26 mouse cellular contexts compared by ENCODE assay signal in the genomic region with DNA sequence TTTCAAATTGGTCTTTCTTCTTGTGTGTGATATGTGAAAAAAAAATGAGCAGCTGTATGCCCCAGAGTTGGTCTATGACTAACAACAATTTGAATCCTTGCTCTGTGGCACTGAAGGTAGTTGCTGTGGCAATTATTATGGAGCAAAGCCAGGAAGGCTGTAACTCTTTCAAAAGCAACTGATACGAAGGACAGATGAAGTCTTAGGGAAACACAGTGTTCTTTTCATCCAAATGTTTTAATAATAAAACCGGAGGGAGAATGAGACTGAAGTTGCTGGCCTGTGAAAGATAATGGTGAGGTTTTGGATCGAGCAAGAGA.
DNase-seq lines count a peak whose midpoint lies in the region; ATAC-seq lines count a peak whose summit lies in the region.
"Had no signal": no experiment of that assay in that cellular context is flagged by ENCODE, and none has a peak within 500 bp of the region (broad histone marks: within the 10 kb centered on the region; RNA-seq: fewer than 3 reads in every experiment).

No protein-coding gene starts in this region.

- no peak overlapping the region for H3K9ac ChIP-seq in forebrain, embryonic 14.5 days (ENCODE audit: low read length)
- no peak overlapping the region for H3K9ac ChIP-seq in forebrain, embryonic 15.5 days (replicated peaks)
- no peak overlapping the region for H3K9ac ChIP-seq in neural tube, embryonic 13.5 days
- H3K9ac ChIP-seq in neural tube, embryonic 15.5 days (replicated peaks): no peak overlapping the region
- no peak overlapping the region for H3K9ac ChIP-seq in hindbrain, embryonic 14.5 days
- H3K9ac ChIP-seq: embryonic facial prominence, embryonic 12.5 days; heart, embryonic 15.5 days; hindbrain, embryonic 13.5 days; limb, embryonic 15.5 days; liver, embryonic 15.5 days; midbrain, embryonic 13.5 days; stomach, embryonic 15.5 days had no signal

- no peak overlapping the region for H3K4me3 ChIP-seq in forebrain, embryonic 14.5 days (ENCODE audit: low read depth, low read length)
- no peak overlapping the region for H3K4me3 ChIP-seq in forebrain, embryonic 15.5 days
- H3K4me3 ChIP-seq in neural tube, embryonic 13.5 days: no peak overlapping the region
- H3K4me3 ChIP-seq in neural tube, embryonic 15.5 days (replicated peaks): no peak overlapping the region
- H3K4me3 ChIP-seq in hindbrain, embryonic 14.5 days (replicated peaks; ENCODE audit: low read length): no peak overlapping the region
- H3K4me3 ChIP-seq: embryonic facial prominence, embryonic 12.5 days; heart, embryonic 15.5 days; hindbrain, embryonic 13.5 days; limb, embryonic 15.5 days; liver, embryonic 15.5 days; midbrain, embryonic 13.5 days; stomach, embryonic 15.5 days had no signal

- peak; percentile 22 for DNase-seq in forebrain, embryonic 14.5 days (ENCODE audit: low spot score)
- DNase-seq in adrenal gland, postnatal 36 days: peak; percentile 24 to 66
- peak; percentile 45 for DNase-seq in lung, postnatal 36 days
- no peak for DNase-seq in right cerebral cortex, postnatal 10 days (ENCODE audit: low spot score in 2 of 2)
- no peak for DNase-seq in hindbrain, embryonic 14.5 days (ENCODE audit: low spot score)
- DNase-seq: cerebellum, adult 2 months; cerebellum, postnatal 25 days; gastrocnemius, postnatal 36 days; heart, postnatal 36 days; kidney, adult 18-20 months; left cerebral cortex, postnatal 4 days; right cerebral cortex, postnatal 4 days; thymus, adult 2 months; thymus, postnatal 4 days had no signal

- H3K27me3 ChIP-seq in forebrain, embryonic 14.5 days (replicated peaks; ENCODE audit: control insufficient read depth, insufficient read depth, low read length): no peaks in the 10 kb centered on the region
- no peaks in the 10 kb centered on the region for H3K27me3 ChIP-seq in forebrain, embryonic 15.5 days
- no peaks in the 10 kb centered on the region for H3K27me3 ChIP-seq in neural tube, embryonic 13.5 days
- H3K27me3 ChIP-seq in neural tube, embryonic 15.5 days (replicated peaks): no peaks in the 10 kb centered on the region
- no peaks in the 10 kb centered on the region for H3K27me3 ChIP-seq in hindbrain, embryonic 14.5 days (ENCODE audit: control insufficient read depth, insufficient read depth, low read length)
- H3K27me3 ChIP-seq: embryonic facial prominence, embryonic 12.5 days; heart, embryonic 15.5 days; hindbrain, embryonic 13.5 days; limb, embryonic 15.5 days; liver, embryonic 15.5 days; midbrain, embryonic 13.5 days; stomach, embryonic 15.5 days had no signal

- peaks cover 4% of the 10 kb centered on the region; the same call in 1 of the 2 replicates for H3K4me1 ChIP-seq in forebrain, embryonic 14.5 days (ENCODE audit: control insufficient read depth, insufficient read depth, low read length)
- H3K4me1 ChIP-seq in forebrain, embryonic 15.5 days: peaks cover 17% of the 10 kb centered on the region
- peaks cover 17% of the 10 kb centered on the region for H3K4me1 ChIP-seq in neural tube, embryonic 13.5 days (replicated peaks)
- H3K4me1 ChIP-seq in neural tube, embryonic 15.5 days: peaks cover 5% of the 10 kb centered on the region
- H3K4me1 ChIP-seq in hindbrain, embryonic 14.5 days (replicated peaks; ENCODE audit: control insufficient read depth, insufficient read depth, low read length): 0 out of 2 replicates have a peak, but pooled peaks cover 3% of the 10 kb centered on the region
- H3K4me1 ChIP-seq: embryonic facial prominence, embryonic 12.5 days; heart, embryonic 15.5 days; limb, embryonic 15.5 days; liver, embryonic 15.5 days; stomach, embryonic 15.5 days had no signal

- no peaks in the 10 kb centered on the region for H3K36me3 ChIP-seq in forebrain, embryonic 14.5 days (ENCODE audit: control insufficient read depth, insufficient read depth, low read length)
- no peaks in the 10 kb centered on the region for H3K36me3 ChIP-seq in forebrain, embryonic 15.5 days
- no peaks in the 10 kb centered on the region for H3K36me3 ChIP-seq in neural tube, embryonic 13.5 days
- H3K36me3 ChIP-seq in neural tube, embryonic 15.5 days: no peaks in the 10 kb centered on the region
- H3K36me3 ChIP-seq in hindbrain, embryonic 14.5 days (replicated peaks; ENCODE audit: control insufficient read depth, insufficient read depth): no peaks in the 10 kb centered on the region
- H3K36me3 ChIP-seq: embryonic facial prominence, embryonic 12.5 days; heart, embryonic 15.5 days; hindbrain, embryonic 13.5 days; limb, embryonic 15.5 days; liver, embryonic 15.5 days; midbrain, embryonic 13.5 days; stomach, embryonic 15.5 days had no signal

- H3K9me3 ChIP-seq in forebrain, embryonic 14.5 days (replicated peaks; ENCODE audit: control insufficient read depth, low read length): no peaks in the 10 kb centered on the region
- no peaks in the 10 kb centered on the region for H3K9me3 ChIP-seq in forebrain, embryonic 15.5 days
- H3K9me3 ChIP-seq in neural tube, embryonic 13.5 days: no peaks in the 10 kb centered on the region
- no peaks in the 10 kb centered on the region for H3K9me3 ChIP-seq in neural tube, embryonic 15.5 days (replicated peaks)
- H3K9me3 ChIP-seq in hindbrain, embryonic 14.5 days (ENCODE audit: control insufficient read depth, low read length): no peaks in the 10 kb centered on the region
- H3K9me3 ChIP-seq: embryonic facial prominence, embryonic 12.5 days; heart, embryonic 15.5 days; hindbrain, embryonic 13.5 days; limb, embryonic 15.5 days; liver, embryonic 15.5 days; midbrain, embryonic 13.5 days; stomach, embryonic 15.5 days had no signal

- H3K27ac ChIP-seq in forebrain, embryonic 14.5 days (ENCODE audit: low read depth, low read length): no peak overlapping the region
- no peak overlapping the region; the same call in 1 of the 2 replicates for H3K27ac ChIP-seq in forebrain, embryonic 15.5 days (replicated peaks)
- peak overlapping the region; percentile 49; the same call in 1 of the 2 replicates for H3K27ac ChIP-seq in neural tube, embryonic 13.5 days (replicated peaks)
- H3K27ac ChIP-seq in neural tube, embryonic 15.5 days (replicated peaks): no peak overlapping the region
- no peak overlapping the region for H3K27ac ChIP-seq in hindbrain, embryonic 14.5 days
- H3K27ac ChIP-seq: embryonic facial prominence, embryonic 12.5 days; heart, embryonic 15.5 days; hindbrain, embryonic 13.5 days; kidney, postnatal 0 days; limb, embryonic 15.5 days; liver, embryonic 15.5 days; midbrain, embryonic 13.5 days; stomach, embryonic 15.5 days had no signal

- H3K4me2 ChIP-seq in forebrain, embryonic 14.5 days (ENCODE audit: low read length): no peak overlapping the region
- H3K4me2 ChIP-seq in forebrain, embryonic 15.5 days (replicated peaks): no peak overlapping the region
- no peak overlapping the region for H3K4me2 ChIP-seq in neural tube, embryonic 13.5 days
- no peak overlapping the region for H3K4me2 ChIP-seq in neural tube, embryonic 15.5 days
- H3K4me2 ChIP-seq in hindbrain, embryonic 14.5 days (replicated peaks): no peak overlapping the region
- H3K4me2 ChIP-seq: embryonic facial prominence, embryonic 12.5 days; heart, embryonic 15.5 days; hindbrain, embryonic 13.5 days; limb, embryonic 15.5 days; liver, embryonic 15.5 days; midbrain, embryonic 13.5 days; stomach, embryonic 15.5 days had no signal

- ATAC-seq in forebrain, embryonic 14.5 days: no peak
- no peak for ATAC-seq in forebrain, embryonic 15.5 days (replicated peaks)
- no peak for ATAC-seq in neural tube, embryonic 13.5 days (ENCODE audit: low read depth)
- no peak for ATAC-seq in neural tube, embryonic 15.5 days (ENCODE audit: low FRiP score)
- no peak for ATAC-seq in hindbrain, embryonic 14.5 days (ENCODE audit: low FRiP score)
- ATAC-seq: inflammation-experienced regulatory T-cells, adult 6 months; midbrain, embryonic 13.5 days had no signal

- WGBS in forebrain, embryonic 14.5 days: 54% methylated on average over 3 of the region's 3 CpGs
- 42% methylated on average over 3 of the region's 3 CpGs for WGBS in forebrain, embryonic 15.5 days
- 64% methylated on average over 3 of the region's 3 CpGs for WGBS in neural tube, embryonic 13.5 days
- WGBS in neural tube, embryonic 15.5 days: 53% methylated on average over 3 of the region's 3 CpGs
- WGBS in hindbrain, embryonic 14.5 days: 60% methylated on average over 3 of the region's 3 CpGs

Comparison
In these comparisons a context has a peak if more than half of its experiments do, and no peak if none do; other contexts are left out.
1. DNase-seq: peak in forebrain, embryonic 14.5 days (single experiment), adrenal gland, postnatal 36 days (2 of 2) and lung, postnatal 36 days (single experiment); none in right cerebral cortex, postnatal 10 days (0 of 2) and hindbrain, embryonic 14.5 days (single experiment).